Mouse (Mus musculus): ENCODE measurements at regions not wholly inside any gene's neighbourhood (a gene's known extent, or its start where the extent isn't known, plus 50 kb on each side); places are given as distances from the start of the nearest gene placed in this dataset.

GRCm38 (mm10) chr1:186234536-186234935 lies 117.4 kb upstream of the Lyplal1 start:
- no peak for TF ChIP-seq CTCF (IDR thresholded peaks at IDR 0.05; ENCODE audit: extremely low read depth, insufficient read depth, low read length)
- TF ChIP-seq POLR2A (IDR thresholded peaks at IDR 0.05; ENCODE audit: extremely low read depth, insufficient read depth, low read length), result no peak

Measured in cortical plate, adult 2 months (tissue).